Mouse (Mus musculus) gastrocnemius, adult 18-20 months (tissue): Measurements from ENCODE around the gene Tlcd1. TPM values are rescaled to one million over a fixed set of nuclear protein-coding genes. Genes with fewer than 3 reads are reported as not detected.
A peak's percentile ranks its signal among the peaks of the same experiment; 100 is the strongest.
"Not testable (repeated sequence)": the region's sequence is repeated elsewhere in the genome, so short reads cannot be mapped to it uniquely, and the experiment has no call there.

Experiments used
- DNase-seq: peaks from one replicate; pipeline ENCODE4 v3.0.0; 2021; ENCODE audit warnings: low spot score
- long read RNA-seq, 2 experiments: library from polyadenylated mRNA; stranded (forward); transcript quantifications; one replicate each; pipeline ENCODE4 v2.0.0; 2021
- total RNA-seq, 2 experiments: library from RNA; stranded (reverse); gene quantifications; 2 replicates each; pipeline ENCODE4 v1.2.3; 2021

Gene Tlcd1
- 1 to 10 TPM; 1.5 to 2.2 TPM for total RNA-seq
- long read RNA-seq, experiment 1, partial matches to known transcripts, result 0 of 2 reads
- long read RNA-seq, experiment 1, other reads (novel, unspliced or antisense), result 1 of 2 reads
- long read RNA-seq, experiment 2, partial matches to known transcripts, result 0 of 1 reads
- long read RNA-seq, experiment 2, other reads (novel, unspliced or antisense), result 0 of 1 reads

- DNase-seq, result peak; percentile 90
Measured at GRCm38 (mm10) chr11:78176402-78176862, at the start of gene Tlcd1, which contains the start of gene Nek8. Gene Tlcd1 (plus strand): TSS chr11:78176711. Gene Nek8 (minus strand): TSS chr11:78176675.

DNA sequence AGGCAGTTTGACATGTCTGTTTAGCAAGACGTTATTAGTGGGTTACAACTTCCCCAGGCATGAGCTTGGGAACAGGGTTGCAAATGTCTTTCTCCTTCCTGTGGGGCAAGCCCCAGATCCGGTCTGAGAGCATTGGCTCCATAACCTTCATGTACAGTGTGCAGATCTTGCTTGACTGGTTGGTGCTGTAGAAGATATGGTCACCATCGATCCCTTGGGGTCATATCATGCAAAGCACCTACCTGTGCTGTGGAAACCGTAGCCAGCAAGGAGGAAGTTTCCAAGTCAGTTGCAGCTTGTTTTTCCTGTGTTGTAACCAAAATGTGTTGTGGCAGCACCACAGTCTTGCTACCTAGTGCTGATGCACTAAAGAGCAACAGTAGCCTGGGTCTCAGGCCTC, 49.8 kb upstream of the Tlcd1 start:
- no peak for DNase-seq

DNA sequence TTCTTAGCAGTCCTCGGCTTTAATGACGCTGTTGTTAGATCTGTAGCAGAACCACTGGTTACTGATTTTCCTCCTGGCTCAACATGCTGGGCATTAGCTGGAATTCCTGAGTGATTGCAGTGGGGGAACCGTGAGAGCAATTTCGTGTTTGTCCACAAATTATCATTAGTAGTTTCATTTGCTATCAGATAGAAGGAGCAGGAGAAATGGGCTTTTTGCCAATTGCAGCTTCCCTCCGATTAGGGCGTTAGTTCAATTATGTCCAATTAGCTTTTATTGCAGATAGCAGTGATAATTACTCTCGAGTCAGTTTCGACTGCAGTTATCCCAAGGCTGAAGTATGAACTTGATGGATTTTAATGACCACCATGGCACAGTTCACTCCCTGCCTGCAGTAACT, 47.1 kb upstream of the Tlcd1 start:
- DNase-seq, result no peak

GRCm38 (mm10) chr11:78133915-78134314, 42.6 kb upstream of the Tlcd1 start:
- no peak for DNase-seq

GRCm38 (mm10) chr11:78134344-78134743, 42.2 kb upstream of the Tlcd1 start:
- no peak for DNase-seq

GRCm38 (mm10) chr11:78135314-78135713, 41.2 kb upstream of the Tlcd1 start:
- not testable (repeated sequence) for DNase-seq

GRCm38 (mm10) chr11:78136132-78136531, 40.4 kb upstream of the Tlcd1 start:
- no peak for DNase-seq

DNA sequence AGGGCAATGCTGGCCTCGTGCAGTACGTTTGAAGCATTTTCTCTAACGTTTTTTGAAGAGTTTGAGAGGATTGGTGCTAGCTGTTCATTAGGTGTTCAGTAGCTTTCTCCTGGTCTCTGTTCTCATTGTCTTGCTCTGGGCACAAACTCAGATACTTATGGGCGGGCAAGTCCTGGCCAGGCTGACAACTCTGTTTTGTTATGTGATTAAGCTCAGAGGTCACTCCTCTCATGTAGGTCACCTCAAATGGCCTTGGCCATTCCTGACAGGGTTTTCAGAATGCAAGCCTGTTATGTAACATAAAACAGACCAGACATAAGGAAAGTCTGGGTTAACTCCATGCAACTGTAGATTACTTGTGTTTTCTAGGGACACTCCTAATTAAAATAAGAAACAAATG, 38.9 kb upstream of the Tlcd1 start:
- DNase-seq, result no peak

GRCm38 (mm10) chr11:78138023-78138422, 38.5 kb upstream of the Tlcd1 start:
- DNase-seq, result no peak

GRCm38 (mm10) chr11:78140665-78141064, 35.8 kb upstream of the Tlcd1 start:
- no peak for DNase-seq

DNA sequence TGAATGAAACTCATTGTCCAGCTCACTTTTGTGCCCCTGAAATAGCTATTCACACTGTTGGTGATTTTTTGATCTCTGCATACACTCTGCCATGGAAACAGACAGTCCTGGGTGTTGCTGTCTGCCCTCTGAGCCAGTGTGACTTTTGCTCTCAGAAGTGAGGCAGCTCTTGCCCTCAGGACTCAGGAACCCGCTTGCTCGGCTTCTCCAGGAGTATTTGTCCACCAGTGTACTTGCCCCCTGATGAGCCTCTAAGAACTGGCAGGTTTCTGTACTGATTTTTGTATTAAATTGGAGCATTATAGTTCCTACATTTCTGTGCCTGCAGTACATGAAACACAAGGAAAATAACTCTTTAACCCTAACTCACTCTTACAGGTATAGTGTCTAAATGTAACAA, 33.0 kb upstream of the Tlcd1 start:
- DNase-seq, result no peak

- no peak for DNase-seq
Measured at GRCm38 (mm10) chr11:78146168-78146567, 30.3 kb upstream of the Tlcd1 start.

DNA sequence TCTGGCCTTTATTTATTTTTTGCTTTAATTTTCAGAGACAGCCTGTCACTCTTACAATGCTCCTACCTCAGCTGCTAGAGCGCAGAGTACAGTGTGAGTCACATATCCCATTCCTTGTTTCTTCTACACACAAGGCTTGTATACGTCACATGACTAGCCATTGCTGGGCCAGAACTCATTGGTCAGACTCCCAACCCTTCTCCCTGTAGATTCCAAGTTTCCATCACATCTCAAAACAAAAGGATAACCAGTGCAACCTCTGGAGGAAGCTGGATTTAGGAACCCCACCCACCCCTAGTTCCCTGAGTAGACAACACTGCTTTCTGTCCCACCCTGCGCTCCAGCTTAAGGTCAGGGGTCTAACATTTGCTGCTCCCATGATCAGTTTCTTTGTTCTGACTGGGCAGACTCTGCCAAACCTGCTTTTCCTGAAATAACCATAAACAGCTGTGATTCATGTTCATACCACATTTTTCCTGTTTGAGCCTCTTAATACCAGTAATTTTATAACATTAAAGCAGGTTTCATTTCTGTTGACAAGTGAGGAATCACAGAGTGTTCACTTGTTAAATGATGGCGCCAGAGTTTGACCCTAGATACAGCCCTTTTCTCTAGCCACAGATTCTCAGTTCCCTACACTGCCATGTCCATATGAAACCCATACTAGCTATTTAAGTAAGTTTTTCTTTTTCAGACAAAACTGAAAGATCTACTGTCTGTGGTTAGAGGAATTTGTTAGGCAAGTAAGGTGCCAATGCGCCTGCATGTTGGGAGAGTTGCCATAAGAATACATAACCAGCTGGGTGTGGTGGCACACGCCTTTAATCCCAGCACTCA, 29.6 kb upstream of the Tlcd1 start:
- no peak for DNase-seq

GRCm38 (mm10) chr11:78151161-78151560, 25.4 kb upstream of the Tlcd1 start:
- DNase-seq, result no peak

DNA sequence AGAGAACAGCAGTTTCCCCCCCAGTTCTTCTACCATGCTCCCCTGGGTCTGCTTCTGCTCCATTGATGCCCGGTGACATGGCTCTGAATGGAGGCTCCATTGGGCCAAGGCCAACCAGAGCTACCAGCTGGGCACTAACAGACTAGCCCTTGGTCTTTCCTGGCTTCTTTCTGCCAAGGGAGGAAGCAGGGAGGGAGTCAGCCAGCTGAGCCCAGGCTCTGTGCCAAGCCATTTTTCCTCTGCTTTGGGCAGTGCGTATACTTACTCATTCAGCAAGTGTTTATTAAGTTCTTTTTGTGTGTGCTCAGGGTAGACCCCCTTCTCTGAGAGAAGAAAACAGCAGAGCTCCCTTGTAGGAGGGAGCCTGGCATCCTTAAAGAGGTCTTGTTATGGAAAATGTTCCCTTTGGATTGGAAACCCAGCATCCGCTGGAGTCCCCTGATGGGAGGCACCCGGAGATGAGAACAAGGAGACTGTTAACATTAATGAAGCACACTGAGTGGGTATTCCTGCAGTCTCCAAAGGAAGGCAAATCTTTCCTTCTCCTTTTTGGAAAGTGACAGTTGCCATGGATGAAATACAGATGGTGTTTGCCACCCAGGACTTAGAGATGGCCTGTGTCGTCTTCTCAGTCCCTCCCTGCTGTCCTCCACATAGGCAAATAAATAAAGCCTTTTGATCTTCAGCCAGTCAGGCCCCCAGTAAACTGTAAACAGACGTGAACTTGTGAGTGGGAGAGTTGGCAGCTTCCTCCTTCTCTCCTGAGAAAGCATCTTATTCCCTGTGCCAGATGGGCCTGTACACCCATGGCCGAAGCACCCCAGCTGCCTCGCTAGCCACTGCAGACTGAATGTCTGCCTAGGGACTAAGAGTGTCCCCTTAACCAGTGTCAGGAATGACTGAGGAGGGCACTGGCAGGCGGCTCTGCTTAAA, 23.9 kb upstream of the Tlcd1 start:
- DNase-seq, result peak; percentile 45

- DNase-seq, result no peak
Measured at GRCm38 (mm10) chr11:78153778-78154177, 22.7 kb upstream of the Tlcd1 start.

DNA sequence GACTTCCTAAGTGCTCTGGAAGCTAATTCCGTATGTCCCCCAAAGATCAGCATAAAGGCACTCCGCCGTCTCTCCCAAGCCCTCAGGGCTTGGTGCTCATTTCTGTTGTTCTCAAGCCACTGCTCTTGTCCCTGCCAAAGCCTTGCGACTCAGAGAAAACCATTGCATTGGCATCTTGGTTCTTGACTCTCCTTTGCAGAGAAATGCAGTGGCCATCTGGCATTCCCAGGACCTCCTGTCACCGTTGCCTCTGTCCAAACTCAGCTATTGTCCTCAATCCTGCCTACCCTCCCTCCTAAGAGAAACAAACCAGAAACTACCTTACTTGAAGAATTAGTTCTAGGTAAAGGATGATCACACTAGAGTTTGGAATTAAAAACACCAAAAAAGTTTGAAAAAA, 20.8 kb upstream of the Tlcd1 start:
- DNase-seq, result no peak

- no peak for DNase-seq
Measured at GRCm38 (mm10) chr11:78156156-78156699, 20.3 kb upstream of the Tlcd1 start.

DNA sequence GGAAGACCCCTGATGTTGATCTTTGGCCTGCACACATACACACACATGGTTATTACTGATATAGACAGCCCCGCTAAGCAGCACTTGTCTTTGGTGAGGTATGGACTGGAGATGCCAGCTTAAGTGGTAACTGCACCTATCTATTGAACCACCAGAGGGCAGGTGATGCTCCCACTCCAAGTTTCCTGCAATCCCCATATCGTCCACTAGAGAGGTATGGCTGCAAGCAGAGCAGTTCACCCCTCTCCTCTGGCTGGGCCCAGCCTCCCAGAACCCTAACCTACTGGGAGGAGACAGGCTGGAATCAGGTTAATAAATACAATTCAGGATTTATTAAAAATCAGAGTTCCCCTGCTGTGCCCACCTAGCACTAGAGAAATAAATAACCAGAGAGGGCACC, 17.4 kb upstream of the Tlcd1 start:
- DNase-seq, result peak; percentile 85

GRCm38 (mm10) chr11:78159557-78159956, 17.0 kb upstream of the Tlcd1 start:
- no peak for DNase-seq

GRCm38 (mm10) chr11:78160171-78160570, 16.3 kb upstream of the Tlcd1 start:
- DNase-seq, result no peak

DNA sequence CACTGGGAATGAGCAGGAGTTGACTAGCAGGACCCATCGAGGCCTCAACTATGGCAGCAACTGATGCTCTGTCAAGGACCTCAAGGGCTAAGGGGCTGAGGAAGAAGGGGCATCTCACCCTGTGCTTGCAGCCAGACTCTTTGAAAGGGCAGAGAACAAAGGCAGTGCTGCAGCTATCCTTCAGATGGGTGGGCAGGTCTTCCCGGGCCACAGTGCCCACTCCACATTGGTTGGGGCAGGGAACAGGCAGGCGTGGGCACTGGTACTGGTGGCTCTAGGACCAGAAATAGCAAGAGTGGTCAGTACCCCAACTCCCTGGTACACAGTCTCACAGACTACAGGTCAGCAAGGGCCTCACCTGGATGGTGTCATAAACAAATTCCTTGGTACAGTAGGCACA, 15.8 kb upstream of the Tlcd1 start:
- DNase-seq, result no peak
